Mouse (Mus musculus) testis, adult 2 months (tissue): ENCODE results near the gene Rcc1l.

Experiments used
- CTCF ChIP-seq: fragments of 200-500 bp; IDR thresholded peaks from 2 replicates; pipeline ENCODE4 v1.5.1; 2012; ENCODE audit warnings: low read depth, mild to moderate bottlenecking, inconsistent platforms, low read length, moderate library complexity; ENCODE audit not compliant: control insufficient read depth, insufficient read depth, insufficient replicate concordance
- POLR2A ChIP-seq: fragments of 200-500 bp; IDR thresholded peaks from 2 replicates; pipeline ENCODE4 v1.6.1; 2012; ENCODE audit warnings: low read depth, mild to moderate bottlenecking, inconsistent platforms, low read length, moderate library complexity; ENCODE audit not compliant: control insufficient read depth

GRCm38 (mm10) chr5:134170167-134170566, 6.4 kb downstream of the Rcc1l start:
- TF ChIP-seq CTCF (no peak), POLR2A (no peak)
